Mouse (Mus musculus): ENCODE data around the gene Slc23a4.

Gene Slc23a4

DNA sequence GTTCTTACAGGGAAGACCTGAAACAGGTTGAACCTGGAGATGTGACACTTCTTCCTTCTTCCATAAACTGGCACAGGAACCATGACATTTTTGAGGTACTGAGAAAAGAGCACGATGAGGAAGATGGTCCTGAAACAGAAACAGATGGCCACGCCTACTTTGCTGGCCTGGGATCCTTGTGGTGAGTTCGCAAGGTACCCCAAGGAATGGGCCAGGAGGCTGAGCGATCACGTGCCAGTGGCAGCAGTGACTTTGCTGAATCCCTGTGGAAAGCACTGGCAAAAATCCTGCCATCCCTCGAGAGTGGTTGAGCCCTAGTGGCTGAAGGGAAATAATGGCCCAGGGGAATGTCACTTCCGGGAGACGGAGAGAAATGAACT is 32.4 kb downstream of the Slc23a4 start:
- CTCF ChIA-PET, result interaction anchor here (0.6 kb wide), 1 partner anchor 12 kb away, joined by 6 read pairs; no protein-coding TSS in a partner anchor

DNA sequence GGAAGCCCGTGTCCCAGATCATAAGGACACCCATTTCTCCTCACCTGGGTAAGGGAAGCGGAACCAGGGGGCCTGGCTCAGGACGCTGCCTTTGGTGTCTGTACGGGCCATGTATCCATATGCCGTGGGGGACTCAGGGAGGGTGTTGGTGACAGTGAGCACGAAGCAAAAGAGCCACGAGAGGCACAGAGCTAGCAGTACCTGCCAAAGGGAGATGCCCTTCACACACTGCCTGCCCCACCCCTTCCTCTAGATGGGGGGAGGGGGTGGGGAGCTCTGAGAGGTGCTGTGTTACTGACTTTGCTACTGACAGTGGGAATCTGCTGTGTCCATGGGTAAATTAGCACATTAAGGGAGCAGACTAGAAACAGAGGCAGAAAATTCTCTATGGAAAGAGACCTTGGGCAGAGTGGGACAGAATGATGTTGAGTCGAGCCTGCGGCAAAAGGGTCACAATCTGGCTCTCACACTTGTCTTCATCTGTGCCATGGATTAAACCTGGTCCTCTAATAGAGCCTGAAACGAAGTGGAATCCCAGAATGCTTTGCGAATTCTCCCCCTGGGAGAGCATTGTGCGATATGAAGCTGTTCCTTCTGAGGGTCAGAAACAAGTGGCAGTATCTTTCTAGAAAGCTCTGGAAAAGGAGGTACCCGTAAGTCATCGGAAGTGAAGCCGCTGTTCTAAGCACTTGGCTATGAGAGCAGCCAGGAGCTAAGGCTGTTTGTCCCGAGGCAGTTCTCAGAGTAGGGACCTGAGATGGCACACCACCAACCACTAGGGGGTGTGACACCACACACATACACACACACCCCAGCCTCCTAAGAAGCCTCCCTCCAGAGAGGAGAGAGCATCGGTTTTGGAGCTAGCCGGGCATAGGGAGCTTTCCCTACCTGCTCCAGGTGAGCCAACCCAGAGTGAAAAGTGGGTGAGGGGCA is 33.0 kb downstream of the Slc23a4 start:
- CTCF ChIA-PET, result interaction anchor here (0.6 kb wide), 1 partner anchor 12 kb away, joined by 6 read pairs; no protein-coding TSS in a partner anchor

DNA sequence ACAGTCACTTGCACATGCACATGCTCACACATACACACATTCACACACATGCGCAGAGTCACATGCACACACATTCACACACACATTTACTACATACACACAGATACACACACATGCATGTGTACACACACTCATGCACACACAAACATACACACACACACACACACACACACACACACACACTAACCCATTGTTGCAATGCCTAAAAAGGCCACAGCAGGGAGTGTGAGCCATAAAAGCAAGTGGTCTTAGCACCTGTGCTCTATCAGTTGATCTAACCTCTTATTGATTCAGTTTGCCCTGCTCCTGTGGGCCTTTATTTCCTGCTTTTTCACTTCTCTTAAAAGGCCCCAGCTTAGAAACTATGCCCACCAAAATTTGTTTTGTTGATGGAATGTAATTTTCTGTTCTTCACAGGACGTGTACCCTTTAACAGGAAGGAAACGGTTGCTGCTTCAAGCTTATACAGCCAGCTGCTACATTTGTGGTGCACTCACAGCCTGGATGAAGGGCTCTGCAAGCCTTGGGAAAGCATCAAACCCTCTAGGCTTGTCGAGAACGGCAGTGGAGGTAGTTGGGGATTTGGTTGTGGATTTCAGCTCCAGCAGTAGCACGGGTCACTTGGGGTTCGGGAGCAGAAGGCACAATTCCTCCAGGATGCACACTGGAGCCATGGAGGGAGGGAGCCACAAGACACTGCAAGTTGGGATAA is 36.1 kb downstream of the Slc23a4 start:
- CTCF ChIA-PET, result no interaction called here

DNA sequence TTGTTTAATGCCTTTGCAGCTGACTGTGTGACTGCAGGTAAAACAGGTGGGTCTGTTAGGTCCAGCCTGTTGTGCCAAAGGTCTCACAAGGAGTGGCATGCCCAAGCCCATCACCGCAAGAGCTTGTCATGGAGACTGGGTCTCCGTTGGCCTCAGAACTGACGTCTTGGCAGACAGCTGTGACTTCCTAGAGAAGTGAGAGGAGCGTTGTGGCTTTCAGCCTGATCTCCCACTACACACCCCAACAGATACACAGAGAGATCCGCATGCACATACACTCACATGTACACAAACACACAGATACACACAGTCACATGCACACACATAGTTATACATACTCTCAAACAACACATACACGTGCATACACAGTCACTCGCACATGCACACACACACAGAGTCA is 36.7 kb downstream of the Slc23a4 start:
- CTCF ChIA-PET, result no interaction called here

DNA sequence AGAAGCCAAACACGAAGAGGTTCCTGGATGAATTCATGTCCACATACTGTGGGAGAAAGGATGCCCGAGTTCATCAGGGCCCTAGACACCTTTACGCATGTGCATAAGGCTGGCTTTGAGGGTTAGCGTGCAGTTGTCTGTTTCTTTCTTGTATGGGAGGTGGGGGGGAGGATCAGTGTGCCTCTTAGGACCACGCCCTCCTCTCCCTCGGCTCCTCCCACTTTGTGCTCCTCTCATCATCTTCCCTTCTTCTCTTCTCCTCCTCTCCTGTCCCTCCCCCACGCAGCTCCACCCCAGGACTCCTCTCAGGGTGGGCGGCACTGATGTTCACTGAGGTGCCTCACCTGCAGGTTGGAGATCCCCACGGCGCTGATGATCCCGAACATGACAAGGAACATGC is 39.7 kb downstream of the Slc23a4 start:
- CTCF ChIA-PET, result no interaction called here

DNA sequence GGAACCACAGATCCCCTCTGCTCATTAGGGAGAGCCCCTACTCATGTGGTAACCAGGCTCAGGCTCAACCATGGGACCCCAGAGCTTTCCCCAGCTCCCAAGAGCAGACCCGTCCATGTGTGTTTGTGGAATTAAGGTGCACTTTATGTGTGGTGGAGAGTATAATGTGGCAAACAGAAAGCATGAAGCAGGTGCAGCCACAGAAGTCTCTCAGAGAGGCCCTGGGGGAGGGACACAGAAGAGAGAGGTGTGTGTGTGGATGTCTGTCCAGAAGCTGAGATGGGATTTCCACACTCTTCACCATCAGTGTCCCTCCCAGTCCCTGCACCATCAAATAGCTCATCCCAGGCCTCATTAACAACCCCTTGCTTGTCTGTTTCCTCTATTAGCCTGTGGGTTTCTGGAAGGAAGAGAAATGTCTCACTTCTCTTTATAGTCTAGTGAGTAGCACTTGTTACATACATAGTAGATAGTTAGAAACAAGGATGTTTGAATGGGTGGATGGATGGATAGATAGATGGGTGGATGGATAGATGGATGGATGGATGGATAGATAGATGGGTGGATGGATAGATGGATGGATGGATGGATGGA is 41.6 kb downstream of the Slc23a4 start:
- CTCF ChIA-PET, result no interaction called here

DNA sequence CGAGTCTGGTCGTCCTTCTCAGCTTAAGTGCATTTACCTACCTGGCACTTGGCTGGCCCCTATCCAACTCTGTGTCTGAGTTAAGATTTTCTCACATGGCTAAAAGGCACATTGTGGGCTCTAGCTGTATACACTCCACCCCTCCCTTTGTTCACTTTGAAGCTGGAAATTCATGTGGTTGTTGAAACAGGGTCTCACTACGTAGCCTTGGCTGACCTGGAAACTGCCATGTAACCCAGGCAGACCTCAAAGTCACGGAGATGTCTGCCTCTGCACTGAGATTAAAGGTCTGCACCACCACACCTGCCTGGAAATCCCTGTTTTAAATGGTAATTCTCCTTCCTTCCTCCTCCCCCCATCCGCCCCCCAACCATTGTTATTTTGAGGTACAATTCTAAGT is 44.7 kb downstream of the Slc23a4 start:
- CTCF ChIA-PET, result no interaction called here

DNA sequence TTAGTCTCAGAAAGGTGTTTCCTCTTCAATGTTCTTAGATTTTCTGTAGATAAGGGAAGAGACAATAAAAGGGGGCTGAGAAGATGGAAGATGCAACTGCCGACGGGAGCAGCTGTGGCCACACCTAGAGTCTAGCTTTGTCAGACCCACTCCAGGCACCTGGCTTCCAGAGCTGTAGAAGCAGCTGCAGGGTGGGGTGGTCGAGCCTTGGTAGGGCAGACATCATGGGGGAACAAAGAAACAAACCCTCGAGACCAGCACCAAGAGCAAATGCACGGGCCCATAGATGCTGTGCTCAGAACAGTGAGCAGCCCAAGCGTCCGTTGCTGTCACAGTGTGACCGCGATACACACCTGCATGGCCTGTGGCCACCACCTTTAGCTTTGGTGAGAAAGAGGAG is 45.8 kb downstream of the Slc23a4 start:
- CTCF ChIA-PET, result no interaction called here

DNA sequence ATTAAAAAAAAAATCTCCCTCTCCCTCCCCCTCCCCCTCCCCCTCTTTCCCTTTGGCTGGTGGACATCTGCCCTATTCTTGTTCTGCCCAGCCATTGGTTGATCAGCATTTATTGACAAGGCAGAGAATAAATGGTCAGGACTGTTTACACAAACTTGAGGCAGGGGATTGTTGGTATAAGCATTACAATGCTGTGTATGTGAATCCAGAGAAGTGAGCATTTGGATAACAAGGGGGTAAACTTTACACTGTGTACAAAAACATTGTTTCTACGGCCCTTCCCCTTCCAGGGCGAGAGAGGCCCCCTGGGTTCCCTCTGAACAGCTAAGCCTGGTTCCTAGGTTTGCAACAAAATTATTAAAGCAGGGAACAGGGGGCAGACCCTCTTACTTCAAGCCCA is 46.7 kb downstream of the Slc23a4 start:
- CTCF ChIA-PET, result no interaction called here

DNA sequence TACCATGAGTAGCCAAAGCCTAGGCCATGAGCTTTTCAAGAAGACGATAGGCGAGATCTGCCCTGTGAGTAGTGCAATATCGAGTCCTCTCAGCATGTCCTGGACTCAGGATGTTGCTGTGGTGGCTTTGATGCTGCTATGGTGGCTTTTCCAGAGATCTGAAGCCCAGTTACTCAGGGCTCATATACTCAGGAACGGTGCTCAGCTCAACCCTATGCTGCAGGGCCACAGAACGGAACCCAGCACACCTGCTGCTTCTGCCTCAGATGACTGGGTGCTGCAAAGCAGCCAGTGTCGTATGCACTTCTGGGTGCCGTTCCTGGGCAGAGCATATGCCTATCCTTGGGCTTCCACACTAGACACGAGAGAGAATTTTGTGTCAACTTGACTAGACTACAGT is 48.8 kb downstream of the Slc23a4 start:
- CTCF ChIA-PET, result interaction anchor here (0.7 kb wide), 1 partner anchor 480 kb away, joined by 5 read pairs; no protein-coding TSS in a partner anchor

DNA sequence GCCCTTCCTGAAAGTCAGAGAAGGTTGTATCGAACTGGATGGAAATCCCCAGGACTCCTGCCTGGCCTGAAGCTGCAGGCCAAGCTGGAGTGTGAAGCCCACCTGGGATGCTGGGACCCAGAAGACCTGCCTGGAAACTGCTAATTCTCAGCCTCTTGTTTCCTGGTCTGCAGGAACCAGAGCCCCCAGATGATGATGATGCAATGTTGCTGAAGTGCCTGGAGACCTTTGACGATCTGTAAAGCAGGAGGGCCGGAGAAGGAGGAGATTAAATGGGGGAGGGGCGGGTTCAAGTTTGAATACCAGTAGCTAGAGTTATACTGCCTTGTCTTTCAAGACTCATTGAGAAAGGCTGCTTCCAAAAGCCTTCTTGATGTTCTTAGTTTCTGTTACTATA is 49.3 kb downstream of the Slc23a4 start:
- CTCF ChIA-PET, result interaction anchor here (0.7 kb wide), 1 partner anchor 480 kb away, joined by 5 read pairs; no protein-coding TSS in a partner anchor

DNA sequence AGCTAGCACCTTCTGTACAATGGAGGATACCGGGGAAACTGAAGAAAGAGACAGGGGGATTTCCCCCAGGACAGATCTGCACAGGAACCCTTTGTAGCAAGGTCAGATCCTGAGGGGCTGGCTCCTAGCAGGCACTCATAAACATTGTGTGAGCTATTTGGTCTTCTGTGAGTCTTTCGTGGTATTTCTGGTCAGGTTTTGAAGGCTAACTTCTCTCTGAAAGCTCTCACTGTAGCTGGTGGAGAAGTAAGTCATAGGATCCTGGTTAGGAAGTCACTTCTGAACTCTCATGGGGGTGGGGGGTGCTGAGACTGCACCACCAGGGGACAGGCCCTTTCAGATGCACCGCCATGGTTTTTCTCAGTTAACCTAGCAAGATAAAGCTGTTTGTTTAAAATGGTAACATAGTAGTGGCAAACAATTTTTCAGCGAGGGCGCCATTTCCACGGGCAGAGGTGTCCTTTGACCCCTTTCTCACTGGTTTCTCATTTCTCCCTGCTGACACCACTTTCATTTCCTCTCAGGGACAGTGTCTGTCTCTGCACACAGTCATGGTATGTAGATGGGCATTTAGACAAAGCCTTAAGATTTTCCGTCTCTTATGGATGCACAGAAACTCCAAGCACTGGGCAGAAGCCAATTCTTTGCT is 49.8 kb downstream of the Slc23a4 start:
- CTCF ChIA-PET, result no interaction called here

DNA sequence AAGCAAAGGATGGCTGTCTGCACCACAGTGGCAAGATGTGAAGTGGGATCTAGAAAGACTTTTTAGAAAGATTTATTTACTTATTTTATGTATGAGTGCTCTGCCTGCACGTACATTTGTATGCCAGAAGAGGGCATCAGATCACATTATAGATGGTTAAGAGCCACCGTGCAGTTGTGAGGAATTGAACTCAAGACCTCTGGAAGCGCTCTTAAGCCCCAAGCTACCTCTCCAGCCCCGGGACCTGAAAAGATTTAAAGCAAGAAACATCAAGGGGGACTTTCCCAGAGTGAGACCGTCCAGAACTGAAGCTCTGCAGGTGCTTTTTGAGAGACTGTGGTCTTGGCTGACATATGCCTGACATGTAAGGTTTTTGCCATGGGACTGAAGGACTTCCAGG is 51.5 kb downstream of the Slc23a4 start:
- CTCF ChIA-PET, result no interaction called here

DNA sequence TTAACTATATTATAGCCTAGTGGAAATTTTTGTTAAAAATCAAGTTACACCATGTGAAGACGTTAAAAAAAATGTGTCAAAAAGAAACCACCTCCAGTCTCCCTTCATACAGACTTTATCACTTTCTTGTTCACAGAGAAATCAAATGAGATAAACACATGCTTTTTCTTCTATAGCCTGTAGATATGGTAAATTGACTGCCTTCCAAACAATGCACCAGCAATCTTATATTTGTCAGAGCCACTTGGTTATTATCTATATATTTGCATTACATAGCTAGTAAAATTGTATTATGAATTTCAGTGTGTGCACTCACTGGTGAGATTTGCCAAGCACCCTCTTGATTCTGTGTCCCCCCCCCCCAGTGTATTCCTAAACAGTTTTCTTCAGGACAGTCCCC is 55.6 kb downstream of the Slc23a4 start:
- CTCF ChIA-PET, result interaction anchor here (0.9 kb wide), 1 partner anchor 9 kb away, joined by 10 read pairs; no protein-coding TSS in a partner anchor

DNA sequence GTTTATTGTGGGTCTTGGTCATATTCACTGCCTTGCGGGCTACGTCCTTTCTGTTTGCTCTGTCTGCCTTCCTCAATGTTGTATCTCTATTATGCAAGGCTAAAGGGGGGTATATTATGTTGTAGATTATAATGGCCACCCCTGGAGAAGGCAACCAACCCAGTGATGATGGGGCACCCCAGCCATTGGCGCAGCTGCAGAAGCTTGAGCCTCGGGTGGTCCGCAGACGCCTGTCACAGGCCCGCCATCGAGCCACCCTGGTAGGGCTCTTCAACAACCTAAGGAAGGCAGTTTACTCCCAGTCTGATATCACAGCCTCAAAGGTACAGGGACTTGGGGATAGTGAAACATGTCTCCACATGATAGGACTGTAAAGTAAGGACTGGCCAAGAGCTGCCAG is 60.6 kb downstream of the Slc23a4 start:
- CTCF ChIA-PET, result no interaction called here

DNA sequence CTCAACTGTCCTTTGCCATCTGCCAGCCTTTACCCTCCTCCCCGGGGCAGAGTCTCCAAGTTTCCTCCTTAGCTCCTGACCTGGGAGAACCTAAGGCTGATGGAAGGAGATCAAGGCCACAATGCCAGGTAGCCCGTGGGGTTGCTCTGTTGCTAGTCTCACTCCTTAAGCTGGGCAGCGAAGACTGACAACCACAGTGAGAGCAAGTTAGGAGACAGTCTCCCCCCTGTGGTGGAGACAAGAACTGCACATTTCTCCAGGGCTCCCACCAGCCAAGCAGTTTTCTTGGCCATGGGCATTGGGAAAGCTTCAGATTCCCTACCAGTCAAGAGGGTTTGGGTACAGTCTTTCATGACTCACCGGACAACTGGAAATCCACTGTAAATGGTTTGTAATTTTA is 61.0 kb downstream of the Slc23a4 start:
- CTCF ChIA-PET, result no interaction called here

DNA sequence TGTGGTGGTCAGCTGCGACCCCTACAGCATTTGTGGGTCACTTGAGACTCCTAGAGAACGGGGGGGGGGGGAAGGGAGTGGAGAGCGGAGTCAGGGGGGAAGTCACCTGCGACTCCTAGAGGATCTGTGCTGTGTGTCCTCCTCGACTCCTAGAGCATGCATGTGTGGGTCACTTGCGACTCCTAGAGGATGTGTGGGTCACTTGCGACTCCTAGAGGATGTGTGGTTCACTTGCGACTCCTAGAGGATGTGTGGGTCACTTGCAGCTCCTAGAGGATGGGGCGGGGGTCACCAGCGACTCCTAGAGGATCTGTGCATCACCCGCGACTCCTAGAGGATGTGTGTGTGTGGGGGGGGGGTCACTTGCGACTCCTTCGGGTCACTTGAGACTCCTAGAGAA is 66.3 kb downstream of the Slc23a4 start:
- CTCF ChIA-PET, result interaction anchor here (0.6 to 0.7 kb wide), 2 partner anchors 103 to 292 kb away, joined by 3 to 15 read pairs; no protein-coding TSS in a partner anchor

DNA sequence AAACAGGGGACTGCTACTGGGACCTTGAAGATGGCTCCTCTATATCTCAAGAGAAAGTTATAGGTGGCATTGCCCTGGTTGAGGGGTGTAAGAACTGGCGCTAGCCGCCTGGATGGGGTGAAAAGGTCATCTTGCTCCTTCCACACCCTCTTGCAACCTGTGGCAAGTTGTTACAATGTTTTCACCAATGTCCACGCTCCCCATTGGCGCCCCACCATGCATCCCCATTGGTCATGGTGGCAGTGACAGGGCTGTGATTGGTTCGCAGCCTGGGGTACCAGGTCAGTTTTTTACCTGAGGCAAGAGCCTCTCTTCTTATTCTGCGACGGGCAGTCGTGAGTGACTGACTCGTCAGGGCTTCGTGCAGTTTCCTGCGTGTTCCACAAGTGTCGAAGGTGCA is 67.6 kb downstream of the Slc23a4 start:
- CTCF ChIA-PET, result no interaction called here

DNA sequence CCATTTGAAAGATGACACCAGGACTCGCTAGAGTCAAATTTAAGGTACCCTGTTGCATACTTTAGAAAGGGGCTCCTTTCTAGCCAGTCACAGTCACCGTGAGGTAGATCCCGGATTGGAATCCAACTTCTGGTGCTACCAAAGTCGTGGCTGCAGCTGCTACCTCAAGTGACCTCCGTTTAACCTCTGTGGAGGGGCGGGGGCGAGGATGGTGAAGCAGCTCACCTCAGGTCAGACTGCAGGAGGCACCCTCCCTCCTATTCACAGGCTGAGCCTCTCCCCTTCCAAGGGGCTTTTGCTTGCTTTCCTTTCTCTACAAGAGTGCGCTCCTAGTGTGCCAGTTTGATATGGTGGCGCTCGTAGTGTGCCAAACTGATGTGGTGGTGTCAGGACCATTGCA is 68.2 kb downstream of the Slc23a4 start, which contains the start of gene Stra8:
TSS of gene Stra8 (plus strand) at position 208 of the 400 bp plus-strand sequence.
- CTCF ChIA-PET, result no interaction called here

DNA sequence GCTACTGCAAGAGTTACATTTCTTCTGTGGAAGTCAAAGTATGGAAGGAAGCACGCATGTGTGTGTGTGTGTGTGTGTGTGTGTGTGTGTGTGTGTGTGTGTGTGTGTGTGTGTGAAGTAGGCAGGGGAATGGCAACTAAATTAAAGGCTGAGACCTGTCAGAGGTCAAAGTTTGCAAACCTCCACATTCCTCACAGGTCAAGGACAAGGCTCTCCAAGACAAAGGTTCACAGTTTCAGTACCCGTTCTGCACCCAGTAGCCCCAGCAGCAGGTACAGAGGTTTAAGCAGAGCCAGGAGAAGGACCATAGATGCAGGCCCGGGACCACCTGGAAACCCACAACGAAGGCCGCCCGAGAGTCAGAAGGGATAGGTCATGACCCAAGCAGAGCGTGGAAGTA is 69.1 kb downstream of the Slc23a4 start:
- CTCF ChIA-PET, result no interaction called here

DNA sequence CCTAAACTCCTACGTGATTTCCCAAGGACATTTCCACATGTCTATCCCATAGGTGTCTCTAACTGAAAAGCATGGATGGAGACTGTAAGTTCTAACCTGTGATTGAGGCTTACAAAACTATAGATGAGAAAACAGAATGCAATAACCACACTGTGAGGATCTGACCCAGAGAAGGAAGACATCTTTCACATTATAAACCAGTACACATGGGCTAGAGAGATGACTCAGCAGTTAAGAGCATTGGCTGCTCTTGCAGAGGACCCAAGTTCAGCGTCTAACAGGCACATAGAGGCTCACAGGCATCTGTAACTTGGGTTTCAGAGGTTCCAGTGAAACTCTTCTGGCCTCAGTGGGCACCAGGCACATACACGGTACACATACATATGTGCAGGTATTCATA is 73.7 kb downstream of the Slc23a4 start:
- CTCF ChIA-PET, result no interaction called here

All from spleen, embryonic (tissue).